13 mouse cellular contexts compared by ENCODE assay signal in the genomic region with DNA sequence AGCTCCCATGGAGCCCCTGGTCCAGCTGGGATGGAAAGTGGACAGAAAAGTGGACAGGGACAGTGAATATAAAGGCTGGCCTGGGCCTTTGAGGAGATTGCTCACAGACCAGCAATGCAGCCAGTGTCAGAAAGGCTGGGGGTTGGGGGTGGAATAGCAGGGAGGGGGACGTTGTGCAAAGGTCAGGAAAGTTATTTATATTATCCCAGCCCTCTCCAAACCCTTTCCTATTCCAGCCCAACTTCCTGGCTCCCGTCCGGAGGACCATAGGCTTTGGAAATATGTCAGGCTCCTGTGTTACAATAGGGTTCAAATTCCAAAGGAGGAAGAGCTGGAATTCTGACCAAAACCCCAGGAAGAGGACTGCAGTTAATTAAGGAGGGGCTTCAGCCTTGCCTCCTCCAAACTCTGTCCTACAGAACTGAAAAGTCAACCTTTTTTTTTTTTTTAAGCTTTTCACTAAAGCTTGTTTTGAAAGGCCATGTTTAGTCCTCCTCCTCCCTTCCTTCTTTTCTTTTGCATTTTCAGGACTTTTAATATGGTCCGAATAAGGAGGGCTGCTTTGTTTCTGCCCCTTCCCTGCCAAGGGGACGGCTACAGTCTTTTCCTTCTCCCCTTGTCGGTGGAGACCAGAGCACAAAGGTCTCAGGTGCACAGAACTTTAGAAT. TPM values are rescaled to one million over a fixed set of nuclear protein-coding genes. Genes with fewer than 3 reads are reported as not detected.
A peak's percentile ranks its signal among the peaks of the same experiment; 100 is the strongest.
DNase-seq lines count a peak whose midpoint lies in the region; ATAC-seq and TF ChIP-seq lines count a peak whose summit lies in the region.
"Had no signal": no experiment of that assay in that cellular context is flagged by ENCODE, and none has a peak within 500 bp of the region (broad histone marks: within the 10 kb centered on the region; RNA-seq: fewer than 3 reads in every experiment).

No protein-coding gene starts in this region.

- peaks cover 4% of the 10 kb centered on the region; the same call in 1 of the 2 replicates for H3K4me1 ChIP-seq in hindbrain, embryonic 14.5 days (replicated peaks; ENCODE audit: control insufficient read depth, insufficient read depth, low read length)
- peaks cover 6% of the 10 kb centered on the region for H3K4me1 ChIP-seq in hindbrain, embryonic 13.5 days (replicated peaks)
- H3K4me1 ChIP-seq in heart, postnatal 0 days (ENCODE audit: control insufficient read depth, insufficient read depth) = peaks cover 4% of the 10 kb centered on the region; the same call in 1 of the 2 replicates
- H3K4me1 ChIP-seq in liver, embryonic 14.5 days (replicated peaks; ENCODE audit: control insufficient read depth in 2 of 2, insufficient read depth in 2 of 2, low read length in 1 of 2) = peaks cover 0 to 8% of the 10 kb centered on the region in 2 experiments; a peak in 2 of 4 replicates
- no peaks in the 10 kb centered on the region for H3K4me1 ChIP-seq in thymus, adult 2 months (replicated peaks; ENCODE audit: control insufficient read depth, insufficient read depth, low read length)
- H3K4me1 ChIP-seq: embryonic facial prominence, embryonic 12.5 days had no signal

- no peak overlapping the region for H3K4me3 ChIP-seq in hindbrain, embryonic 14.5 days (replicated peaks; ENCODE audit: low read length)
- no peak overlapping the region for H3K4me3 ChIP-seq in hindbrain, embryonic 13.5 days
- no peak overlapping the region for H3K4me3 ChIP-seq in heart, postnatal 0 days (ENCODE audit: low read depth, low read length)
- no peak overlapping the region for H3K4me3 ChIP-seq in liver, embryonic 14.5 days (ENCODE audit: insufficient read depth in 1 of 2, low read depth in 2 of 2, low read length in 2 of 2)
- H3K4me3 ChIP-seq in thymus, adult 2 months (ENCODE audit: control insufficient read depth, insufficient read depth, low read length) = no peak overlapping the region
- H3K4me3 ChIP-seq: embryonic facial prominence, embryonic 12.5 days had no signal

- no peak for DNase-seq in hindbrain, embryonic 14.5 days (ENCODE audit: low spot score)
- peak; percentile 54 for DNase-seq in adipocyte (ENCODE audit: low spot score)
- peak; percentile 45 for DNase-seq in heart, postnatal 0 days (ENCODE audit: low spot score)
- peak in 1 of 3 experiments; percentile 19 for DNase-seq in liver, embryonic 14.5 days (ENCODE audit: low read depth in 3 of 3, low spot score in 3 of 3)
- DNase-seq in thymus, adult 2 months = no peak
- no peak for DNase-seq in cerebellum, postnatal 4 days (ENCODE audit: low spot score in 2 of 2)
- DNase-seq: midbrain, embryonic 14.5 days had no signal

- ATAC-seq in hindbrain, embryonic 14.5 days (ENCODE audit: low FRiP score) = no peak
- ATAC-seq in hindbrain, embryonic 13.5 days (ENCODE audit: low FRiP score) = no peak
- peak; percentile 80 for ATAC-seq in heart, postnatal 0 days (ENCODE audit: insufficient read depth, low read depth)
- peak; percentile 72 for ATAC-seq in liver, embryonic 14.5 days (ENCODE audit: insufficient read depth)
- ATAC-seq in granulocyte monocyte progenitor cell, adult 5-6 weeks (replicated peaks; ENCODE audit: poor library complexity, severe bottlenecking) = no peak

- no peak for TF ChIP-seq POLR2A in thymus, adult 2 months (IDR thresholded peaks at IDR 0.05; ENCODE audit: control insufficient read depth, extremely low read depth, insufficient read depth, low read length, poor library complexity)

- H3K9me3 ChIP-seq in hindbrain, embryonic 14.5 days (ENCODE audit: control insufficient read depth, low read length) = no peaks in the 10 kb centered on the region
- no peaks in the 10 kb centered on the region for H3K9me3 ChIP-seq in hindbrain, embryonic 13.5 days
- H3K9me3 ChIP-seq in heart, postnatal 0 days (replicated peaks; ENCODE audit: control insufficient read depth, low read length) = no peaks in the 10 kb centered on the region
- no peaks in the 10 kb centered on the region for H3K9me3 ChIP-seq in liver, embryonic 14.5 days (ENCODE audit: control insufficient read depth, low read length)
- H3K9me3 ChIP-seq: embryonic facial prominence, embryonic 12.5 days; G1E had no signal

- no peak overlapping the region for H3K9ac ChIP-seq in hindbrain, embryonic 14.5 days
- H3K9ac ChIP-seq in hindbrain, embryonic 13.5 days = no peak overlapping the region
- H3K9ac ChIP-seq in heart, postnatal 0 days (replicated peaks; ENCODE audit: low read depth, low read length) = no peak overlapping the region
- no peak overlapping the region for H3K9ac ChIP-seq in liver, embryonic 14.5 days (replicated peaks)
- H3K9ac ChIP-seq: embryonic facial prominence, embryonic 12.5 days had no signal

- no peaks in the 10 kb centered on the region for H3K36me3 ChIP-seq in hindbrain, embryonic 14.5 days (replicated peaks; ENCODE audit: control insufficient read depth, insufficient read depth)
- no peaks in the 10 kb centered on the region for H3K36me3 ChIP-seq in hindbrain, embryonic 13.5 days
- no peaks in the 10 kb centered on the region for H3K36me3 ChIP-seq in heart, postnatal 0 days (replicated peaks; ENCODE audit: control insufficient read depth, insufficient read depth, low read length)
- no peaks in the 10 kb centered on the region for H3K36me3 ChIP-seq in liver, embryonic 14.5 days (replicated peaks; ENCODE audit: control insufficient read depth, insufficient read depth, low read depth)
- no peaks in the 10 kb centered on the region for H3K36me3 ChIP-seq in thymus, adult 2 months (ENCODE audit: control insufficient read depth, insufficient read depth, low read length)
- H3K36me3 ChIP-seq: embryonic facial prominence, embryonic 12.5 days; G1E had no signal

- H3K4me2 ChIP-seq in hindbrain, embryonic 14.5 days (replicated peaks) = no peak overlapping the region
- no peak overlapping the region for H3K4me2 ChIP-seq in hindbrain, embryonic 13.5 days
- H3K4me2 ChIP-seq in heart, postnatal 0 days (ENCODE audit: low read depth, low read length) = no peak overlapping the region
- no peak overlapping the region for H3K4me2 ChIP-seq in liver, embryonic 14.5 days (ENCODE audit: low read depth)
- H3K4me2 ChIP-seq: embryonic facial prominence, embryonic 12.5 days had no signal

- 56% methylated on average over 6 of the region's 6 CpGs for WGBS in hindbrain, embryonic 14.5 days
- WGBS in hindbrain, embryonic 13.5 days = 64% methylated on average over 6 of the region's 6 CpGs
- 31% methylated on average over 6 of the region's 6 CpGs for WGBS in heart, postnatal 0 days
- 30% methylated on average over 6 of the region's 6 CpGs for WGBS in liver, embryonic 14.5 days (ENCODE audit: insufficient replicate concordance)
- WGBS in thymus, adult 2 months = 79% methylated on average over 6 of the region's 6 CpGs

- TF ChIP-seq EP300 in heart, postnatal 0 days (IDR thresholded peaks at IDR 0.05; ENCODE audit: low read depth) = no peak
- TF ChIP-seq EP300 in liver, embryonic 14.5 days (IDR thresholded peaks at IDR 0.05; ENCODE audit: low read depth) = no peak

- no peak for TF ChIP-seq CTCF in heart, postnatal 0 days (IDR thresholded peaks at IDR 0.05; ENCODE audit: low read depth)
- no peak for TF ChIP-seq CTCF in liver, embryonic 14.5 days (IDR thresholded peaks at IDR 0.05; ENCODE audit: low read depth)
- no peak for TF ChIP-seq CTCF in thymus, adult 2 months (IDR thresholded peaks at IDR 0.05; ENCODE audit: borderline replicate concordance, control insufficient read depth, extremely low read depth, insufficient read depth, low read length, poor library complexity)

- no peaks in the 10 kb centered on the region for H3K27me3 ChIP-seq in hindbrain, embryonic 14.5 days (ENCODE audit: control insufficient read depth, insufficient read depth, low read length)
- peaks cover 3% of the 10 kb centered on the region; the same call in 1 of the 2 replicates for H3K27me3 ChIP-seq in hindbrain, embryonic 13.5 days
- H3K27me3 ChIP-seq in heart, postnatal 0 days (ENCODE audit: control insufficient read depth, insufficient read depth, low read length) = no peaks in the 10 kb centered on the region
- H3K27me3 ChIP-seq in liver, embryonic 14.5 days (ENCODE audit: control insufficient read depth, insufficient read depth, low read length) = no peaks in the 10 kb centered on the region
- no peaks in the 10 kb centered on the region for H3K27me3 ChIP-seq in thymus, adult 2 months (ENCODE audit: control insufficient read depth, insufficient read depth, low read length)
- H3K27me3 ChIP-seq: embryonic facial prominence, embryonic 12.5 days had no signal

- H3K27ac ChIP-seq in hindbrain, embryonic 14.5 days = 0 out of 2 replicates have a peak overlapping the region, but pooled peaks have one; percentile 9
- H3K27ac ChIP-seq in hindbrain, embryonic 13.5 days = no peak overlapping the region
- H3K27ac ChIP-seq in heart, postnatal 0 days (ENCODE audit: low read depth) = peak overlapping the region; percentile 77
- peak overlapping the region; percentile 19; the same call in 1 of the 2 replicates for H3K27ac ChIP-seq in liver, embryonic 14.5 days
- no peak overlapping the region for H3K27ac ChIP-seq in thymus, adult 2 months (ENCODE audit: control insufficient read depth, insufficient read depth, low read length)
- H3K27ac ChIP-seq: embryonic facial prominence, embryonic 12.5 days had no signal

RNA-seq across cellular contexts. Expression of gene Tmem86a, which starts 7.4 kb away (rescaled TPM):
- polyA plus RNA-seq in hindbrain, embryonic 14.5 days (2014; fragmentation: Nextera tagmentation; extraction: Ambion mirVana) = 21.0 and 22.1 TPM in 2 replicates
- 24.4 and 27.1 TPM in 2 replicates for polyA plus RNA-seq in hindbrain, embryonic 13.5 days (2015; fragmentation: Nextera tagmentation; extraction: Ambion mirVana)
- 12.8 and 18.5 TPM in 2 replicates for total RNA-seq in heart, postnatal 0 days (2014; rRNA removed; ENCODE audit: low replicate concordance)
- polyA plus RNA-seq in heart, postnatal 0 days (2015; fragmentation: Nextera tagmentation; extraction: Ambion mirVana) = 32.0 and 32.3 TPM in 2 replicates
- polyA plus RNA-seq in liver, embryonic 14.5 days (2012; rRNA removed) = 12.6 and 14.8 TPM in 2 replicates
- polyA plus RNA-seq in liver, embryonic 14.5 days (2014; fragmentation: Nextera tagmentation; extraction: Ambion mirVana) = 16.6 and 16.9 TPM in 2 replicates
- total RNA-seq in granulocyte monocyte progenitor cell, adult 5-6 weeks (2014; fragmentation: Nextera tagmentation) = 1.8 and 4.2 TPM in 2 replicates
- total RNA-seq in granulocyte monocyte progenitor cell, adult 5-6 weeks (2017) = 0.99 and 2.7 TPM in 2 replicates
- polyA plus RNA-seq in thymus, adult 2 months (2012; rRNA removed) = 51.3 and 66.5 TPM in 2 replicates

RNA-seq across cellular contexts. Expression of gene Spty2d1, which starts 34.7 kb away (rescaled TPM):
- polyA plus RNA-seq in hindbrain, embryonic 14.5 days (2014; fragmentation: Nextera tagmentation; extraction: Ambion mirVana) = 7.7 and 8.0 TPM in 2 replicates
- 8.9 and 9.8 TPM in 2 replicates for polyA plus RNA-seq in hindbrain, embryonic 13.5 days (2015; fragmentation: Nextera tagmentation; extraction: Ambion mirVana)
- total RNA-seq in heart, postnatal 0 days (2014; rRNA removed; ENCODE audit: low replicate concordance) = 8.7 and 9.4 TPM in 2 replicates
- 7.7 and 7.8 TPM in 2 replicates for polyA plus RNA-seq in heart, postnatal 0 days (2015; fragmentation: Nextera tagmentation; extraction: Ambion mirVana)
- 3.5 and 5.9 TPM in 2 replicates for polyA plus RNA-seq in liver, embryonic 14.5 days (2012; rRNA removed)
- polyA plus RNA-seq in liver, embryonic 14.5 days (2014; fragmentation: Nextera tagmentation; extraction: Ambion mirVana) = 10.1 and 10.4 TPM in 2 replicates
- total RNA-seq in granulocyte monocyte progenitor cell, adult 5-6 weeks (2014; fragmentation: Nextera tagmentation) = 18.9 and 24.6 TPM in 2 replicates
- total RNA-seq in granulocyte monocyte progenitor cell, adult 5-6 weeks (2017) = 24.6 and 26.6 TPM in 2 replicates
- polyA plus RNA-seq in thymus, adult 2 months (2012; rRNA removed) = 6.9 and 8.4 TPM in 2 replicates

RNA-seq across cellular contexts. Expression of gene Gm9999, which starts 59.6 kb away (rescaled TPM):
- polyA plus RNA-seq in hindbrain, embryonic 14.5 days (2014; fragmentation: Nextera tagmentation; extraction: Ambion mirVana) = not detected in 2 replicates
- not detected in 2 replicates for polyA plus RNA-seq in hindbrain, embryonic 13.5 days (2015; fragmentation: Nextera tagmentation; extraction: Ambion mirVana)
- not detected in 2 replicates for total RNA-seq in heart, postnatal 0 days (2014; rRNA removed; ENCODE audit: low replicate concordance)
- polyA plus RNA-seq in heart, postnatal 0 days (2015; fragmentation: Nextera tagmentation; extraction: Ambion mirVana) = not detected in 2 replicates
- not detected in 2 replicates for polyA plus RNA-seq in liver, embryonic 14.5 days (2012; rRNA removed)
- polyA plus RNA-seq in liver, embryonic 14.5 days (2014; fragmentation: Nextera tagmentation; extraction: Ambion mirVana) = not detected in 2 replicates
- total RNA-seq in granulocyte monocyte progenitor cell, adult 5-6 weeks (2014; fragmentation: Nextera tagmentation) = not detected in 2 replicates
- not detected in 2 replicates for total RNA-seq in granulocyte monocyte progenitor cell, adult 5-6 weeks (2017)
- 0.54 TPM in 1 of 2 replicates, not detected in the other for polyA plus RNA-seq in thymus, adult 2 months (2012; rRNA removed)
- total RNA-seq: gastrocnemius, postnatal 4 days; left cerebral cortex, adult 18-20 months had no signal
- polyA plus RNA-seq: embryonic facial prominence, embryonic 12.5 days; G1E; midbrain, embryonic 14.5 days had no signal

Comparison
In these comparisons a context has a peak if more than half of its experiments do, and no peak if none do; other contexts are left out.
1. H3K27ac ChIP-seq: peak in hindbrain, embryonic 14.5 days (single experiment), heart, postnatal 0 days (single experiment) and liver, embryonic 14.5 days (single experiment); none in hindbrain, embryonic 13.5 days (single experiment) and thymus, adult 2 months (single experiment).
2. ATAC-seq: peak in heart, postnatal 0 days (single experiment) and liver, embryonic 14.5 days (single experiment); none in hindbrain, embryonic 14.5 days (single experiment), hindbrain, embryonic 13.5 days (single experiment) and granulocyte monocyte progenitor cell, adult 5-6 weeks (single experiment).
3. DNase-seq: peak in adipocyte (single experiment) and heart, postnatal 0 days (single experiment); none in hindbrain, embryonic 14.5 days (single experiment), thymus, adult 2 months (single experiment) and cerebellum, postnatal 4 days (0 of 2).